Mouse (Mus musculus) olfactory bulb, adult 2 months (tissue): Measurements from ENCODE around the gene Megf11. TPM values are rescaled to one million over a fixed set of nuclear protein-coding genes. Genes with fewer than 3 reads are reported as not detected.
"Not testable (repeated sequence)": the region's sequence is repeated elsewhere in the genome, so short reads cannot be mapped to it uniquely, and the experiment has no call there.

Experiments
- H3K27ac ChIP-seq: fragments of 200-500 bp; 2 replicates; pipeline ENCODE4 v1.5.1; 2012; ENCODE audit warnings: low read depth, low read length; ENCODE audit not compliant: insufficient read depth
- H3K4me1 ChIP-seq: fragments of 200-500 bp; 2 replicates; pipeline ENCODE4 v1.6.1; 2012; ENCODE audit warnings: low read length; ENCODE audit not compliant: control insufficient read depth, insufficient read depth
- H3K4me3 ChIP-seq: fragments of 200-500 bp; 2 replicates; pipeline ENCODE4 v1.5.1; 2012; ENCODE audit warnings: mild to moderate bottlenecking, low read depth, low read length, moderate library complexity; ENCODE audit not compliant: insufficient read depth
- CTCF ChIP-seq: fragments of 200-500 bp; IDR thresholded peaks from 2 replicates; pipeline ENCODE4 v1.5.1; 2012; ENCODE audit warnings: low read depth, mild to moderate bottlenecking, low read length, moderate library complexity; ENCODE audit not compliant: insufficient read depth
- POLR2A ChIP-seq: fragments of 200-500 bp; IDR thresholded peaks from 2 replicates; pipeline ENCODE4 v1.6.1; 2012; ENCODE audit warnings: mild to moderate bottlenecking, low read depth, low read length, moderate library complexity; ENCODE audit not compliant: insufficient read depth
- WGBS: fragments of 180-500 bp; shearing (Covaris S2); methylation state at CpG from one replicate; pipeline ENCODE4 v1.1.7; 2018; 5-methylcytosine and 5-hydroxymethylcytosine counted together
- polyA plus RNA-seq: library from polyadenylated mRNA; stranded (reverse); fragments of >200 nt; gene quantifications from 2 replicates; pipeline ENCODE4 v1.2.4, GENCODE M21; 2012; ENCODE audit warnings: low replicate concordance; ENCODE audit not compliant: missing spikeins, insufficient read depth, insufficient read length

Megf11 gene
- polyA plus RNA-seq, 1 experiment: not detected

DNA sequence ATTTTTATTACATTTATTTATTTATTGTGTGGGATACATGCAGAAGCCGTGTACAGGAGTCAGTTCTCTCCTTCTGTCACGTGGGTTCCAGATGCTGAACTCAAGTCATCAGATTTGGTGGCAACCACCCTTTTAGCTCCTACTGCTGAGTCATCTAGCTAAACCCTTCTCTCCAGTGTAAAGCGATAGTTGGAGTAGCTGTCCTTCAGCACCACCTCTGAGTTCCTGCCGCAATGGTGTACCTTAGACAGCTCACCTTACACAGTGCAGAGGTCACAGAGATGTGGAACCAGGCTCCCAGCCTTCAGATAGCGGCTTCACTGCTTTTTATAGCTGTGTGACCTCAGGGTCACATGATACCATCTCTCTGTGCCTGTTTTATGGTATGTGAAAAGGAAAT is 282.1 kb downstream of the Megf11 start:
- peaks cover 10% of the 10 kb centered on the region for H3K4me1 ChIP-seq
- WGBS: 26% methylated on average over 5 of the region's 5 CpGs
- no peak overlapping the region for H3K4me3 ChIP-seq
- no peak for TF ChIP-seq POLR2A
- TF ChIP-seq CTCF: no peak
- no peak overlapping the region for H3K27ac ChIP-seq

DNA sequence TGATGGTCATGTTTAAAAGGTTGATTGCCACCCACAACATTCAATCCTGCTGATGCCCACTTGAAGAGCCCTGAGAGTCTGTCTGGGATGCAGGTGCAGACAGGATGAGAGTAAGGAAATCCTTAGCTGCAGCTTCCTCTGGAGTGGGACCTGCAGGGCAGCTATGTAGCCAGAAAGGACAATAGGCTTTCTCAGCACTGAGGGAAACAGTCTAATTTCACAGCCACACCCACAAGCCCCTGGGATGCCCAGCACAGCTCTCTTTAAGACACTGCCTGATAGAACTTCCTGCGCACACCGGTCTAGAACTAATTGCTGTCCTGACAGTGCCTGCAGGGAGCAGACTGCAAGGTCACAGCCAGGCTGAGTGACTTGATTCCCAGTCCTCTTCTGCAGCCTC is 282.6 kb downstream of the Megf11 start:
- Histone ChIP-seq H3K27ac (no peak overlapping the region), H3K4me1 (peaks cover 10% of the 10 kb centered on the region), H3K4me3 (no peak overlapping the region)
- WGBS: 67% methylated on average over 2 of the region's 2 CpGs
- TF ChIP-seq POLR2A: no peak
- no peak for TF ChIP-seq CTCF

DNA sequence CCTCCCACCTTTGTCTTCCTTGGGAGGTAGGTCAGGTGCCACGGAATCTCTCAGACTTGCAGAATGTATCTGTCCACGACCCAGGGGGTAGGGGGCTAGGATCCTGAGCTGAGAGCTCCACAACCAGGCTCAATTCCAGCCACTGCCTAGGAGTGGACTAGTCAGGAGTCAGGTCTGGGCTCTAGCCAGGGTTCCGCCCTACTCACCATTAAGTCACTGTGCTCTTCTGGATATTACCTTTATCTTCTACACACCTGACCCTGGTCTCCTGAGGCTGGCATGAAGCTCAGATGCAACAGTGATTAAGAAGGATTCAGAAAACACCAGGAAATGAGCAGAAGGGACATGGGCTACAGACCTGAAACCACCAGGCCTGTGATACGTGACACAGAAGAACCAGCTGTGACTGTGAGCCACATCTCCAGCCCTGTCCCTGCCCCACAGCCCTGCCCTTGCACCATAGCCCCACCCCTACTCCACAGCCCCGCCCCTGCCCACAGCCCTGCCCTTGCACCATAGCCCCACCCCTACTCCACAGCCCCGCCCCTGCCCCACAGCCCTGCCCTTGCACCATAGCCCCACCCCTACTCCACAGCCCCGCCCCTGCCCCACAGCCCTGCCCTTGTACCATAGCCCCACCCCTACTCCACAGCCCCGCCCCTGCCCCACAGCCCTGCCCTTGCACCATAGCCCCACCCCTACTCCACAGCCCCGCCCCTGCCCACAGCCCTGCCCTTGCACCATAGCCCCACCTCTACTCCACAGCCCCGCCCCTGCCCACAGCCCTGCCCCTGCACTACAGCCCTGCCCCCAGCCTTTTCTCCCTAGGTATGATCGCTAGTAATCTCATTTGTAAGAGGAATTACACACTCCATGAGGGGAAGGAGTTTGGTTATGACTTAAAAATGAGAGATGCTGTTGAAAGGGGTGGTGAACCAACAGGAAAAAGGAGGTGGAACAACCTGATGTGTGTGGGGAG is 286.2 kb downstream of the Megf11 start:
- H3K4me1 ChIP-seq: peaks cover 12% of the 10 kb centered on the region
- not testable (repeated sequence) for H3K4me3 ChIP-seq, H3K27ac ChIP-seq
- 57% methylated on average over 7 of the region's 11 CpGs for WGBS

DNA sequence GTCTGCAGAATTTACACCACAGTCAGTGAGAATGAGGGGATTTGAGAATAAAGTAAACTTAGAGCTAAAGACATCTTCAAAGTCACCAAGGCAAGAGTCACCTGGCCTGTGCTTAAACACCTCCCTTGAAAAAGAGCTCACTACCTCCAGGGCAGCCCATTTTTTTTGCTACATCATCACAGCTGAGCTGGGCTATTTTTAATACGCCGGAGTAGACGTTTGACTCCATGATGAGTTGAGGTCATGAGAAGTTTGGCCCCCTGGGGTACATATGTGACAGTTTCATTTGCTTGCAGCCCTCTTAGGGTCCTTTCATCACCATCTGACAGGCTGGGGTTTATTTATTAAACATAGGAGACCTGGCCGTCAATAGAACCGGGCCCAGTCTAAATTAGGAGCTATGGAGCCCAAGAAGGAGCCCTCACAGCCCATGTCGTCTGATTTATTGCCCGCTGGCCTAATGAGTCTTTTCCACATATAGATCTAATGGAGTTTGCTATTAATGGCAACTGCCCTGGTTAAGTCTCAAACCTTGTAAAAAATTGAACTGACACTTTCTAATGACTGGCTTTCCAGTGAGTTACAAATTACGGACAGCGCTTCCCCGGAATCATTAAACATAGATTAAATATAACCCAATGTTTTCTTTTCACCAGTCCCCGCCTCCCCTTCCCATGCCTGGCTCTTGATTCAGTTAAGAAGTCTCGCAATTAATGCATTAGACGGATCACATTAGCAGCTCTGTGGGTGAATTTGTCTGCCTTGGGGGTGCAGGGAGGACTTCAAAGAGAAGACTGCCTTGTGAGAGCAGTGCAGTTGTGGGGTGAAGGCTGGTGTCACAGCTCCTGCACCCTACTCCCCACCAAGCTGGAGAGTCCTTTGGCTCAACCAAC is 301.9 kb downstream of the Megf11 start:
- TF ChIP-seq POLR2A (no peak), CTCF (no peak)
- no peak overlapping the region for H3K27ac ChIP-seq
- 47% methylated on average over 13 of the region's 13 CpGs for WGBS
- H3K4me3 ChIP-seq: no peak overlapping the region
- H3K4me1 ChIP-seq: peaks cover 12% of the 10 kb centered on the region

DNA sequence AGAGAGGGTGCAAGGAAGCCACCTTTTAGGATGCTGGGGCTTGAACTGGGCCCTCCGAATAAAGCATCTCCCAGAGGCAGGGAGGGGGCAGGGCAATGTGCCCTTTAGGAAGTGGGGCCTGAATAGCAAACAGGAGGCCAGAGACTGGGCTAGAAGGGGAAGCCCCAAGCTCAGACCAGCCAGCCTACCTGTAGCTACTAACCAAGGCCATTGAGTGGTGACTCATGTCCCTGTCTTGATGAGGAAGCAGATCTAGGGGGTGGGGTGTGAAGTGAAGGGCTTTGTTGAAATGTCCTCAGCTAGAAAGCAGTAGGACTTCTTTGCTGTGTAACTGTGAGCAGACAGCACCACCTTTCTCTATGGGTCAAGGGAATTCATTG is 302.6 kb downstream of the Megf11 start:
- WGBS: 36% methylated on average over 1 of the region's 1 CpGs
- TF ChIP-seq CTCF (no peak), POLR2A (no peak)
- Histone ChIP-seq H3K4me3 (no peak overlapping the region), H3K27ac (no peak overlapping the region), H3K4me1 (peaks cover 12% of the 10 kb centered on the region)

DNA sequence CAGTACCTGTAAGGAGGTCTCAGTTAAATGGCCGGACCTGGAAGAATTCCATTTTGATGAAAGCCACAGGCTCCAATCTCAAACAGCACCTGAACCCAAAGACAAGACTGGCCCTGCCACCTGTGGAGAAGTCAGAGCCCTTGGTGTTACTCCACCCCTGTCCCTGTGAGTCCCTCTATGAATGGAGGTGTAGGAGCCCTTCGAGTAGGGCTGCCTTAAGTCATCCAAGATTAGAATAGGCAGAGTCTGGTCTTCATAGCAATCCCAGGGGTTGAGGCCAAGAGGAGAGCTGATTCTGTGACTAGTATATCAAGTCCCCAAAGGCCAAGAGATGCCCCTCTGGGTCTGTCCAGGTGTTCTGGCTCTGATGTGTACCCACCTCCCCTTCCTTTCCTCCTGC is 305.3 kb downstream of the Megf11 start:
- Histone ChIP-seq H3K4me3 (no peak overlapping the region), H3K27ac (no peak overlapping the region), H3K4me1 (peaks cover 15% of the 10 kb centered on the region)
- TF ChIP-seq POLR2A (no peak), CTCF (no peak)
- WGBS: 92% methylated on average over 2 of the region's 2 CpGs

DNA sequence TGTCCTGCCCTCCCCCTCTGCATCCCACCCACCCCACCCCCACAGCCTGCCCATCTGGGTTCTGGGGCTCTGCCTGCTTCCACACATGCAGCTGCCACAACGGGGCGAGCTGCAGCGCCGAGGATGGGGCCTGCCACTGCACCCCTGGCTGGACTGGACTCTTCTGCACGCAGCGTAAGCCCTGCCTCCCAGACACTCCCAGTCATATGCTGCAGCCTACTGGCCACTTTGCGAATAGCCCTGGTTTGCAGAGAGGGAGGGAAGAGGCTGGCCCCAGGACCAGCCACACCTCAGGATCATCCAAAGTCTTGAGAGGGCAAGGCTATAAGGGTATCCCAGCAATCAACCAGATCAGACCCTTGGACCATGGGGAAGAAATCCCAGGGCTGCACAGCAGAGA is 305.8 kb downstream of the Megf11 start:
- TF ChIP-seq CTCF: no peak
- TF ChIP-seq POLR2A: no peak
- 44% methylated on average over 7 of the region's 7 CpGs for WGBS

DNA sequence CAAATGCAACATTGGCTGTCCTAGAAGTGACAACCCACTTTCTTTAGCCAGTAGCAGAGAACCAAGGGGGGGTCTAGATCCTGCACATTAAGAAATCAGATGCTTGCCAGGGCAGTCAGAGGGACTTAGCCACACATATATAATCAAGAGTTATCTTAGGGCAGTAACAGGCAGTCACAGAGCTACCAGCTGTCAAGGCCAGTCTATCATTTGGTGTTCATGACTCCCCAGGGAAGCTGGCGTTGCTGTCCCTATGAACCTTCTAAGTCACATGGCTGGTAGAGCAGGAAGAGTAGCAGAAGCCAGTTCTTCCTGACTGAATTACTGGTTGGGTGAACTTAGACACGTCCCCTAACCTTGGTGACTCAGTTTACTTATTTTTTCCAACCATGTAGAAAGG is 307.7 kb downstream of the Megf11 start:
- TF ChIP-seq POLR2A: no peak
- no peak for TF ChIP-seq CTCF
- H3K4me1 ChIP-seq: peaks cover 10% of the 10 kb centered on the region
- H3K27ac ChIP-seq: no peak overlapping the region
- WGBS: 76% methylated on average over 2 of the region's 2 CpGs
- no peak overlapping the region for H3K4me3 ChIP-seq

More for the DNA sequence above, 305.8 kb downstream of the Megf11 start:
- Histone ChIP-seq H3K27ac (no peak overlapping the region), H3K4me3 (no peak overlapping the region), H3K4me1 (peaks cover 15% of the 10 kb centered on the region)

DNA sequence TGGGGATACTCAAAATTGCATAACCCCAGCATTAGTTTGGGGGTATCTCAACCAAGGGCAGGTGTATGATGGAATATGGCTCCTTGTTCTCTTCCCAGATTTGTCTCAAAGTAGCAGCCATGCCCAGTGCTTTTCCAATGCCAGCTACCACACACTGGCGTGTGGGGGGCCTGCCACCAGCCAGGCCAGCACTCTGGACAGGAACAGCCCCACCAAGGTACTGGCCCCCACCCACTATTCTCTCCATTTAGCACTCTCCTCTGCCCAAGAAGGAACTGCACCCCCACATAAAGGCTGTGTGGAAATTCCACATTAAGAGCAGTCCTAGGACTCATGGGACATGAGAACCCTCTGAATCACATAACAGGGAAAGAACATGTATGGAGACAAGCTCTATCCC is 309.8 kb downstream of the Megf11 start:
- Histone ChIP-seq H3K27ac (no peak overlapping the region), H3K4me3 (no peak overlapping the region), H3K4me1 (peaks cover 7% of the 10 kb centered on the region)
- 100% methylated on average over 1 of the region's 1 CpGs for WGBS
- TF ChIP-seq CTCF (no peak), POLR2A (no peak)
